Mouse (Mus musculus) neural tube, embryonic 14.5 days (tissue): ENCODE data around the gene Ccdc149. TPM values are rescaled to one million over a fixed set of nuclear protein-coding genes. Genes with fewer than 3 reads are reported as not detected.

ENCODE experiments used
- ATAC-seq: fragments of 200-750 bp; cut with Nextera tagmentation; 2 replicates; pipeline ENCODE4 v1.8.0; 2017; ENCODE audit warnings: low read depth, mild to moderate bottlenecking, moderate TSS enrichment, moderate library complexity
- H3K27ac ChIP-seq: fragments of 300-500 bp; sonication (generic); 2 replicates; pipeline ENCODE4 v1.5.1; 2014; ENCODE audit warnings: low read depth, mild to moderate bottlenecking, control low read depth, low read length, moderate library complexity, mixed read lengths
- H3K27me3 ChIP-seq: fragments of 300-500 bp; sonication (generic); 2 replicates; pipeline ENCODE4 v1.6.1; 2014; ENCODE audit warnings: low read length; ENCODE audit not compliant: control insufficient read depth, insufficient read depth
- H3K36me3 ChIP-seq: fragments of 300-500 bp; sonication (generic); 2 replicates; pipeline ENCODE4 v1.6.1; 2014; ENCODE audit warnings: low read length, mixed read lengths; ENCODE audit not compliant: control insufficient read depth, insufficient read depth
- H3K4me1 ChIP-seq: fragments of 300-500 bp; sonication (generic); 2 replicates; pipeline ENCODE4 v1.6.1; 2014; ENCODE audit warnings: low read length; ENCODE audit not compliant: control insufficient read depth, insufficient read depth
- H3K4me2 ChIP-seq: fragments of 300-500 bp; sonication (generic); 2 replicates; pipeline ENCODE4 v1.6.1; 2014; ENCODE audit warnings: mild to moderate bottlenecking, low read depth, low read length, control low read depth
- H3K4me3 ChIP-seq: fragments of 300-500 bp; sonication (generic); 2 replicates; pipeline ENCODE4 v1.5.1; 2014; ENCODE audit warnings: low read depth, low read length, control low read depth, mixed read lengths
- H3K9ac ChIP-seq: fragments of 300-500 bp; sonication (generic); replicated peaks from 2 replicates; pipeline ENCODE4 v1.6.1; 2014; ENCODE audit warnings: low read depth, mild to moderate bottlenecking, control low read depth, low read length, mixed read lengths
- H3K9me3 ChIP-seq: fragments of 300-500 bp; sonication (generic); 2 replicates; pipeline ENCODE4 v1.6.1; 2016; ENCODE audit warnings: low read length; ENCODE audit not compliant: control insufficient read depth
- WGBS: fragments of 180-500 bp; shearing (Covaris S2); extraction: QIAGEN DNeasy Blood & Tissue Kit; methylation state at CpG from one replicate; pipeline ENCODE4 v1.1.7; 2014; 5-methylcytosine and 5-hydroxymethylcytosine counted together
- polyA plus RNA-seq: library from polyadenylated mRNA; unstranded; fragments of >200 nt; fragmentation: Nextera tagmentation; extraction: Ambion mirVana; gene quantifications from 2 replicates; pipeline ENCODE4 v1.2.1, GENCODE M21; 2014

The Ccdc149 gene
- 11.6 and 12.3 TPM in 2 replicates for polyA plus RNA-seq

GRCm38 (mm10) chr5:52470991-52471801 lies at the start of gene Ccdc149:
Ccdc149 (minus strand) TSS chr5:52471521.
- under 1% methylated on average over 50 of the region's 65 CpGs for WGBS
- Histone ChIP-seq H3K4me3 (peak within 1 kb of the TSS; percentile 67), H3K4me1 (peaks cover 6% of the 10 kb centered on the region; the same call in 1 of the 2 replicates), H3K9ac (peak within 1 kb of the TSS; percentile 91), H3K36me3 (no peaks in the 10 kb centered on the region), H3K27me3 (no peaks in the 10 kb centered on the region), H3K4me2 (peak within 1 kb of the TSS; percentile 85), H3K27ac (peak within 1 kb of the TSS; percentile 83), H3K9me3 (no peaks in the 10 kb centered on the region)
- ATAC-seq: peak; percentile 96

- Histone ChIP-seq H3K9me3 (no peaks in the 10 kb centered on the region), H3K4me2 (no peak overlapping the region), H3K9ac (no peak overlapping the region), H3K4me1 (no peaks in the 10 kb centered on the region), H3K27me3 (no peaks in the 10 kb centered on the region), H3K4me3 (no peak overlapping the region), H3K36me3 (no peaks in the 10 kb centered on the region), H3K27ac (no peak overlapping the region)
- WGBS: 87% methylated on average over 2 of the region's 2 CpGs
- ATAC-seq: no peak
Observed at GRCm38 (mm10) chr5:52519921-52520320, 48.6 kb upstream of the Ccdc149 start.

GRCm38 (mm10) chr5:52516072-52516476 lies 44.8 kb upstream of the Ccdc149 start:
- Histone ChIP-seq H3K9ac (peak overlapping the region; percentile 52), H3K27ac (no peak overlapping the region), H3K27me3 (no peaks in the 10 kb centered on the region), H3K4me2 (peak overlapping the region; percentile 73), H3K4me1 (no peaks in the 10 kb centered on the region), H3K36me3 (no peaks in the 10 kb centered on the region), H3K4me3 (peak overlapping the region; percentile 30), H3K9me3 (no peaks in the 10 kb centered on the region)
- 10% methylated on average over 21 of the region's 21 CpGs for WGBS
- ATAC-seq: peak; percentile 82

GRCm38 (mm10) chr5:52515246-52516021 lies 44.1 kb upstream of the Ccdc149 start:
- H3K4me1 ChIP-seq: no peaks in the 10 kb centered on the region
- peak overlapping the region; percentile 52 for H3K9ac ChIP-seq
- WGBS: 21% methylated on average over 22 of the region's 22 CpGs
- H3K4me3 ChIP-seq: peak overlapping the region; percentile 30
- H3K36me3 ChIP-seq: no peaks in the 10 kb centered on the region
- peak; percentile 73 for ATAC-seq
- H3K27me3 ChIP-seq: no peaks in the 10 kb centered on the region
- H3K4me2 ChIP-seq: peak overlapping the region; percentile 73
- no peaks in the 10 kb centered on the region for H3K9me3 ChIP-seq
- H3K27ac ChIP-seq: 0 out of 2 replicates have a peak overlapping the region, but pooled peaks have one; percentile 10

- Histone ChIP-seq H3K9me3 (no peaks in the 10 kb centered on the region), H3K27ac (no peak overlapping the region), H3K4me2 (no peak overlapping the region), H3K4me3 (no peak overlapping the region), H3K27me3 (no peaks in the 10 kb centered on the region), H3K36me3 (no peaks in the 10 kb centered on the region), H3K9ac (no peak overlapping the region), H3K4me1 (no peaks in the 10 kb centered on the region)
- no peak for ATAC-seq
- WGBS: 66% methylated on average over 3 of the region's 3 CpGs
Observed at GRCm38 (mm10) chr5:52511089-52511488, 39.8 kb upstream of the Ccdc149 start.

- Histone ChIP-seq H3K36me3 (no peaks in the 10 kb centered on the region), H3K4me2 (no peak overlapping the region), H3K27me3 (no peaks in the 10 kb centered on the region), H3K9me3 (no peaks in the 10 kb centered on the region), H3K4me3 (no peak overlapping the region), H3K4me1 (no peaks in the 10 kb centered on the region), H3K27ac (no peak overlapping the region), H3K9ac (no peak overlapping the region)
- no peak for ATAC-seq
- WGBS: 89% methylated on average over 6 of the region's 6 CpGs
Observed at GRCm38 (mm10) chr5:52509416-52509815, 38.1 kb upstream of the Ccdc149 start.

GRCm38 (mm10) chr5:52504666-52505065 lies 33.3 kb upstream of the Ccdc149 start:
- H3K4me3 ChIP-seq: no peak overlapping the region
- H3K4me1 ChIP-seq: no peaks in the 10 kb centered on the region
- H3K27me3 ChIP-seq: no peaks in the 10 kb centered on the region
- H3K36me3 ChIP-seq: no peaks in the 10 kb centered on the region
- no peak overlapping the region for H3K4me2 ChIP-seq
- no peak overlapping the region for H3K9ac ChIP-seq
- WGBS: 82% methylated on average over 13 of the region's 13 CpGs
- H3K9me3 ChIP-seq: no peaks in the 10 kb centered on the region
- ATAC-seq: no peak
- H3K27ac ChIP-seq: no peak overlapping the region

- Histone ChIP-seq H3K36me3 (no peaks in the 10 kb centered on the region), H3K9ac (no peak overlapping the region), H3K9me3 (no peaks in the 10 kb centered on the region), H3K4me2 (no peak overlapping the region), H3K4me3 (no peak overlapping the region), H3K27ac (no peak overlapping the region), H3K4me1 (no peaks in the 10 kb centered on the region), H3K27me3 (no peaks in the 10 kb centered on the region)
- no peak for ATAC-seq
- WGBS: 84% methylated on average over 11 of the region's 11 CpGs
Observed at GRCm38 (mm10) chr5:52504148-52504547, 32.8 kb upstream of the Ccdc149 start.

- WGBS: 60% methylated on average over 13 of the region's 14 CpGs
- no peak for ATAC-seq
- no peak overlapping the region for H3K27ac ChIP-seq
- H3K36me3 ChIP-seq: no peaks in the 10 kb centered on the region
- no peaks in the 10 kb centered on the region for H3K4me1 ChIP-seq
- H3K9ac ChIP-seq: no peak overlapping the region
- no peaks in the 10 kb centered on the region for H3K9me3 ChIP-seq
- H3K27me3 ChIP-seq: no peaks in the 10 kb centered on the region
- no peak overlapping the region for H3K4me3 ChIP-seq
- H3K4me2 ChIP-seq: no peak overlapping the region
Observed at GRCm38 (mm10) chr5:52495671-52496070, 24.4 kb upstream of the Ccdc149 start.
